Mouse (Mus musculus) gastrocnemius, adult 18-20 months (tissue): Measurements from ENCODE around the gene Rgl1. TPM values are rescaled to one million over a fixed set of nuclear protein-coding genes. Genes with fewer than 3 reads are reported as not detected.

ENCODE experiments used
- DNase-seq: peaks from one replicate; pipeline ENCODE4 v3.0.0; 2021; ENCODE audit warnings: low spot score
- total RNA-seq, 2 experiments: library from RNA; stranded (reverse); gene quantifications; 2 replicates each; pipeline ENCODE4 v1.2.3; 2021

The Rgl1 gene
- total RNA-seq, 2 experiments from 2014 or later = 4.9 to 7.8 TPM

GRCm38 (mm10) chr1:152550973-152551372, 215.2 kb downstream of the Rgl1 start:
- no peak for DNase-seq

GRCm38 (mm10) chr1:152550544-152550943, 215.6 kb downstream of the Rgl1 start:
- DNase-seq = no peak

- no peak for DNase-seq
Measured at GRCm38 (mm10) chr1:152549061-152549738, 217.0 kb downstream of the Rgl1 start.

- no peak for DNase-seq
Measured at GRCm38 (mm10) chr1:152543449-152544159, 222.5 kb downstream of the Rgl1 start.

- DNase-seq = no peak
Measured at GRCm38 (mm10) chr1:152542747-152543378, 223.3 kb downstream of the Rgl1 start.

- no peak for DNase-seq
Measured at GRCm38 (mm10) chr1:152540304-152540887, 225.8 kb downstream of the Rgl1 start.

- DNase-seq = no peak
Measured at GRCm38 (mm10) chr1:152538817-152539216, 227.3 kb downstream of the Rgl1 start.

GRCm38 (mm10) chr1:152537186-152537585, 229.0 kb downstream of the Rgl1 start:
- DNase-seq = no peak

- DNase-seq = peak; percentile 26
Measured at GRCm38 (mm10) chr1:152536416-152537018, 229.6 kb downstream of the Rgl1 start.

- DNase-seq = no peak
Measured at GRCm38 (mm10) chr1:152534531-152534930, 231.6 kb downstream of the Rgl1 start.

GRCm38 (mm10) chr1:152531498-152531897, 234.7 kb downstream of the Rgl1 start:
- DNase-seq = peak; percentile 38

GRCm38 (mm10) chr1:152528778-152529177, 237.4 kb downstream of the Rgl1 start:
- no peak for DNase-seq

- DNase-seq = no peak
Measured at GRCm38 (mm10) chr1:152528214-152528613, 237.9 kb downstream of the Rgl1 start.

GRCm38 (mm10) chr1:152526154-152526553, 240.0 kb downstream of the Rgl1 start:
- no peak for DNase-seq

GRCm38 (mm10) chr1:152524987-152525648, 241.0 kb downstream of the Rgl1 start:
- peak; percentile 82 for DNase-seq

- no peak for DNase-seq
Measured at GRCm38 (mm10) chr1:152524098-152524892, 241.9 kb downstream of the Rgl1 start.

- DNase-seq = no peak
Measured at GRCm38 (mm10) chr1:152523292-152523691, 242.9 kb downstream of the Rgl1 start.

- no peak for DNase-seq
Measured at GRCm38 (mm10) chr1:152522226-152522625, 243.9 kb downstream of the Rgl1 start.

- peak; percentile 50 for DNase-seq
Measured at GRCm38 (mm10) chr1:152520798-152521575, 245.2 kb downstream of the Rgl1 start.

- no peak for DNase-seq
Measured at GRCm38 (mm10) chr1:152518971-152519370, 247.2 kb downstream of the Rgl1 start.
